Mouse (Mus musculus) forebrain, embryonic 16.5 days (tissue): ENCODE measurements around the gene Scamp4. TPM values are rescaled to one million over a fixed set of nuclear protein-coding genes. Genes with fewer than 3 reads are reported as not detected.
A peak's percentile ranks its signal among the peaks of the same experiment; 100 is the strongest.

Experiments used
- ATAC-seq: fragments of 200-750 bp; cut with Nextera tagmentation; 2 replicates; pipeline ENCODE4 v1.8.0; 2017; ENCODE audit warnings: mild to moderate bottlenecking, moderate library complexity
- H3K27ac ChIP-seq: fragments of 300-500 bp; sonication (generic); 2 replicates; pipeline ENCODE4 v1.5.1; 2014; ENCODE audit warnings: low read length, control low read depth
- H3K27me3 ChIP-seq: fragments of 300-500 bp; sonication (generic); replicated peaks from 2 replicates; pipeline ENCODE4 v1.6.1; 2014; ENCODE audit warnings: low read length; ENCODE audit not compliant: control insufficient read depth, insufficient read depth
- H3K36me3 ChIP-seq: fragments of 300-500 bp; sonication (generic); 2 replicates; pipeline ENCODE4 v1.6.1; 2014; ENCODE audit not compliant: control insufficient read depth, insufficient read depth
- H3K4me1 ChIP-seq: fragments of 300-500 bp; sonication (generic); replicated peaks from 2 replicates; pipeline ENCODE4 v1.6.1; 2014; ENCODE audit warnings: low read length; ENCODE audit not compliant: control insufficient read depth, insufficient read depth
- H3K4me2 ChIP-seq: fragments of 300-500 bp; sonication (generic); 2 replicates; pipeline ENCODE4 v1.6.1; 2014; ENCODE audit warnings: mild to moderate bottlenecking, low read length, control low read depth
- H3K4me3 ChIP-seq: fragments of 300-500 bp; sonication (generic); replicated peaks from 2 replicates; pipeline ENCODE4 v1.5.1; 2014; ENCODE audit warnings: mild to moderate bottlenecking, low read length, control low read depth
- H3K9ac ChIP-seq: fragments of 300-500 bp; sonication (generic); replicated peaks from 2 replicates; pipeline ENCODE4 v1.6.1; 2014; ENCODE audit warnings: low read depth, low read length, control low read depth
- H3K9me3 ChIP-seq: fragments of 300-500 bp; sonication (generic); 2 replicates; pipeline ENCODE4 v1.6.1; 2016; ENCODE audit warnings: low read length; ENCODE audit not compliant: control insufficient read depth
- WGBS: fragments of 180-500 bp; shearing (Covaris S2); extraction: QIAGEN DNeasy Blood & Tissue Kit; methylation state at CpG from one replicate; pipeline ENCODE4 v1.1.7; 2014; 5-methylcytosine and 5-hydroxymethylcytosine counted together
- polyA plus RNA-seq: library from polyadenylated mRNA; unstranded; fragments of >200 nt; fragmentation: Nextera tagmentation; extraction: Ambion mirVana; gene quantifications from 2 replicates; pipeline ENCODE4 v1.2.1, GENCODE M21; 2015

Scamp4 gene
- polyA plus RNA-seq, 1 experiment from 2014 or later = 77.2 TPM

DNA sequence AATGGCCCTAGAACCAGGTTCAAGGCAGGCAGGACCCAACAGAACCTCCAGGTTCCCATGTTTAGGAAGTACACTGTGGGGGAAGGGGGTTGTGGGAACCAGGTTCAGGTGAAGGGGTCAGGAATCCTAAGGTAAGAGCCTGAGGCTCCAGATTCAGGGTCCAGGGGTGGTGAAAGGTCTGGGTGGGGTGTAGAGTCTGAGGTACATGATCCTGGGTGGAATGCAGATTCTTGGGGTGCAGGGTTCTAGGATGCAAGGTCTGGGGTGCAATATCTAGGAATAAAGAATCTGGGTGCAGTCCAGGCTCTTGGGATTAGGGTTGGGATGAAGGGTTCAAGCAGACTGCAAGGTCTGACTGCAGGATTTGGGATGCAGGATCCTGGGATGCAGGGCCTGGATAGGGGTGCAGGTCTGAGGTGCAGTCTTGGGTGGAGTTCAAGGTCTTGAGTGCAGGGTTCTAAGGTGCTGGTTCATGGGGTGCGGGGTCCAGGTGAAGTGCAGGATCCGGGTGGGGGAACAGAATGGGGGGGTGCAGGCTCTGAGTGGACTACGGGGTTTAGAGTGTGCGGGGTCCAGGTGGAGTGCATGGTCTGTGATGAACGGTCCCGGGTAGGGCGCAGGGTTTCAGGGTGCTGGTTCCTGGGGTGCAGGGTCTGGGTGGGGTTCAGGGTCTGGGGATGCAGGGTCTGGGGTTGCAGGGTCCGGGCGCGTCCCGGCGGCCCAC lies 52.9 kb downstream of the Scamp4 start:
- Histone ChIP-seq H3K4me1 (peaks cover 24% of the 10 kb centered on the region), H3K36me3 (no peaks in the 10 kb centered on the region), H3K9me3 (no peaks in the 10 kb centered on the region), H3K4me2 (peak overlapping the region; percentile 78), H3K27ac (peak overlapping the region; percentile 85), H3K9ac (peak overlapping the region; percentile 88), H3K4me3 (peak overlapping the region; percentile 77), H3K27me3 (no peaks in the 10 kb centered on the region)
- peak; percentile 43 for ATAC-seq
- 3% methylated on average over 12 of the region's 12 CpGs for WGBS

DNA sequence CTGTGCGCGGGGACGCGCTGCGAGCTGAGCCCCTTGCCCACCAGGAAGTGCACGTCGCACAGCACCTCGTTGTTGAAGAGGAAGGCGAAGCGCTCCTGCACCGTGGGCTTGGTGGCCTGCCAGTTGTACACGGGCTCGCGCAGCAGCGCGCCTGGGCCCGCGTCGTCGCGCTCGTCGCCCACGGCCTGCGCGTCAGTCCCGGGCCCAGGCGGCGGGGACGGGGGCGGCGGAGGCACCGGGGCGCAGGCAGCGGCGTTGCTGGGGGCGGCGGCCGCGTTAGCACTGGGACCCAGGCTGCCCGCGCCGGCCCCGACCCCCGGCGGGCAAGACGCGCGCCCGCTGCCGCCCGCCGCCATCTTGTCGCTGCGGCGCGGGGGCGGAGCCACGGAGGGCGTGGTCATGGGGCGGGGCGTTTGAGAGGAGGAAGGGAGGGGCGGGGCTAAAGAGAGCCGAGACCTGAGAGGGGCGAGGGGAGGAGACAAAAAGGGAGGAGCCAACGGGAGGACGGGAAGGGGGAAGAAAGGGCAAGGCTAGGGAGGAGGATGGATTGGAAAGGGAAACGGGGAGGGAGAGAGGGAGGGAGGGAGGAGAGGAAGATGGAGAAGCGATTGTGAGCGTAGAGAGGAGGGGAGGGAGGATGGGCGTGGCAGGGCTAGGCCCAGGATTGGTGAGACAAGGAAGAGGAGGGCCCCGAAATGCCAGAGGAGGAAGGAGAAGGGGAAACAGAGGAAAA lies 53.6 kb downstream of the Scamp4 start:
- no peaks in the 10 kb centered on the region for H3K9me3 ChIP-seq
- ATAC-seq = peak; percentile 89
- peak overlapping the region; percentile 94 for H3K27ac ChIP-seq
- 1% methylated on average over 68 of the region's 72 CpGs for WGBS
- H3K4me3 ChIP-seq = peak overlapping the region; percentile 77
- no peaks in the 10 kb centered on the region for H3K27me3 ChIP-seq
- H3K4me1 ChIP-seq = peaks cover 24% of the 10 kb centered on the region
- H3K36me3 ChIP-seq = no peaks in the 10 kb centered on the region
- peak overlapping the region; percentile 88 for H3K9ac ChIP-seq
- peak overlapping the region; percentile 78 for H3K4me2 ChIP-seq

DNA sequence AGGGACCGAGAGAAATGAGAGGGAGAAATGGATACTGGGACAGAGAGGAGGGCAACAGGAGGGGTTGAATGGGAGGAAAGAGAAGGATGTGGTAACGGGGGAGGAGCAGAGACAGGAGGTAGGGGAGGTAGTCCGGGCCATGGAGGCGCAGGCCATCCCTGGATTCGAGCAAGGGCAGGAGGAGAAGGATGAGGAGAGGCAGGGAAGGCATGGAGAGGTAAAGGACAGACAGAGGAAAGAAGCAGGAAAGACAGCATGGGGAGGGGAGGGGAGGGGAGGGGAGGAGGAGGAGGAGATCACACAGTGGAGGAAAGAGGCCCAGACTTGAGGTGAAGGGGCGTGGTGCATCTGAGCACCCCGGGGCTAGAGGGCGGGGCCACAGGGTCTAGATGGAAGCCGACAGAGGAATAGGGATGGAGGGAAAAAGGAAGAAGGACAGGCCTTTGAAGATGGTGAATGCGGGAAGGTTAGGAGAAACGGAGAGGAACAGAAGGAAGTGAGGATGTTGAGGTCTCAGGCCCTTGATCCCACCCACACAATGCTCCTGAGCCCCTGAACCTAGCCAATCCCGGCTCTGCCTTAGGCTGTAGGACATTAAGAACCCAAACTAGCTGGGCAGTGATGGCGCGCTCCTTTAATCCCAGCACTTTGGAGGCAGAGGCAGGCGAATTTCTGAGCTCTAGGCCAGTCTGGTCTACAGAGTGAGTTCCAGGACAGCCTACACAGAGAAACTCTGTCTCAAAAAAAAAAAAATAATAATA lies 54.4 kb downstream of the Scamp4 start, which contains the start of gene Btbd2:
Gene Btbd2, minus strand, starts transcription at position 209 of the 761 bp plus-strand sequence.
- peak within 1 kb of the TSS; percentile 77 for H3K4me3 ChIP-seq
- H3K4me1 ChIP-seq = peaks cover 24% of the 10 kb centered on the region
- WGBS = 20% methylated on average over 15 of the region's 15 CpGs
- peak within 1 kb of the TSS; percentile 88 for H3K9ac ChIP-seq
- no peaks in the 10 kb centered on the region for H3K9me3 ChIP-seq
- peak; percentile 41; the same call in 1 of the 2 replicates for ATAC-seq
- peak within 1 kb of the TSS; percentile 78 for H3K4me2 ChIP-seq
- H3K27ac ChIP-seq = peak within 1 kb of the TSS; percentile 94
- no peaks in the 10 kb centered on the region for H3K36me3 ChIP-seq
- H3K27me3 ChIP-seq = no peaks in the 10 kb centered on the region

DNA sequence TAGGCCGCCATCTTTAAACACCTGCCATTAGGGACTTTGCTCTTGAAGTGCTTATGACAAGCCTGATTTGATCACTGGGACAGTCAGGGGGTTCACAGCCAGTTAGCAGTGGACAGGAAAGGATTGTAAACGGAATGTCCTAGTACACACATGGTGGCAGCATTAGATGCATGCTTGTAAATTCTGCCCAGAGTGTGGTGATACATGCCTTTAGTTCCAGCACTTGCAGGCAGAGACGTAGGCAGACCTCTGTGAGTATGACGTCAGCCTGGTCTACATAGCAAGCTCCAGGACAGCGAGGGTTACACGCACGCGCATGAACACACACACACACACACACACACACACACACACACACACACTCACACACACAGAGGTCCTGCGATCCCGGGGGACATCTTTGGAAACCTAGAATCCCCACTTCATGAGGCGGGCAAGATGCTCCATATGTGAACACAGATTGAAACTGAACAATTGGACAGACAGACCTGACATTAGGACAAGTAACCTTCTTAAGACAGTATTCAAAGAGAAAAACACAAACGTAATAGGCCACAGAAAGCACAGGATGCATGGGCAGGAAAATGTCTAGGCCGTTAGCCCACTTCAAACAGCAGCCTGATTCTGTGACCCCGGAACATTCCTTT lies 55.6 kb downstream of the Scamp4 start:
- ATAC-seq = no peak
- no peak overlapping the region for H3K4me3 ChIP-seq
- H3K9me3 ChIP-seq = no peaks in the 10 kb centered on the region
- H3K27ac ChIP-seq = no peak overlapping the region
- H3K4me2 ChIP-seq = no peak overlapping the region
- WGBS = 87% methylated on average over 14 of the region's 14 CpGs
- no peaks in the 10 kb centered on the region for H3K36me3 ChIP-seq
- H3K27me3 ChIP-seq = no peaks in the 10 kb centered on the region
- no peak overlapping the region for H3K9ac ChIP-seq
- peaks cover 24% of the 10 kb centered on the region for H3K4me1 ChIP-seq

DNA sequence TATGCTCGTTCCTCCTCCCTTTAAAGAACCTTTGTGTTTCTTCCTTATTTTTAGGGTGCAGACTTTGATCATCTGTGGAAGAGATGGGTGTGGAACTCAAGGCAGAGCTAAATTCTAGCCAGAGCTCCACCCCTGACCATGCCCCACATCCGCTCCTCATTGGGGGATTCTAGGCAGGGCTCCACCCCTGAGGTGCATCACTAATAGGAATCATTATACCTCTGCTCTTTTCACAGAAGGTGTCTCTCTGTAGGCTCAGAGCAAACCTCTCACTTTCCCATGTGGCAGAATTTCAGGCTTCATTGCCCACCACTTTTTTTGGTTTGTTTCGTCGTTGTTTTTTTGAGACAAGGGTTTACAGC lies 56.1 kb downstream of the Scamp4 start:
- Histone ChIP-seq H3K27ac (peak overlapping the region; percentile 21; the same call in 1 of the 2 replicates), H3K9ac (no peak overlapping the region), H3K27me3 (no peaks in the 10 kb centered on the region), H3K36me3 (no peaks in the 10 kb centered on the region), H3K9me3 (no peaks in the 10 kb centered on the region), H3K4me2 (no peak overlapping the region), H3K4me1 (peaks cover 24% of the 10 kb centered on the region), H3K4me3 (no peak overlapping the region)
- WGBS = 77% methylated on average over 4 of the region's 4 CpGs
- no peak for ATAC-seq

DNA sequence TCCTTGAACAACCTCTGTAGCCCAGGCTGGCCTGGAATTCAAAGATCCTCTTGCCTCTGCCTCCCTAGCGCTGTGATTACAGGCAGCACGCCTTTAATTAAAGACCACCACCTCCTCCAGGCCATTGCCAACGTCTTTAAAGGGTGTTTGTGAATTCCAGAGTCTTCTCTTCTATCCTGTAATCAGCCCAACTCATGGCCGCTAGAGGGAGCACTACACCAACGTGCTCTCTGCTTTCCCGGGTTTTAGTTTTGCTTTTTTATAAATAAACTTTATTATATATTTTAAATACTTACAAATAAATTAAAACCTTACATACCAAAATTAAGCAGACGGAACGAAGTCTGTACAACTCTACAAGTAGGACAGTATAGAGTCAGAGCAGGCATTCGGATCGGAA lies 56.5 kb downstream of the Scamp4 start:
- H3K4me3 ChIP-seq = peak overlapping the region; percentile 36

DNA sequence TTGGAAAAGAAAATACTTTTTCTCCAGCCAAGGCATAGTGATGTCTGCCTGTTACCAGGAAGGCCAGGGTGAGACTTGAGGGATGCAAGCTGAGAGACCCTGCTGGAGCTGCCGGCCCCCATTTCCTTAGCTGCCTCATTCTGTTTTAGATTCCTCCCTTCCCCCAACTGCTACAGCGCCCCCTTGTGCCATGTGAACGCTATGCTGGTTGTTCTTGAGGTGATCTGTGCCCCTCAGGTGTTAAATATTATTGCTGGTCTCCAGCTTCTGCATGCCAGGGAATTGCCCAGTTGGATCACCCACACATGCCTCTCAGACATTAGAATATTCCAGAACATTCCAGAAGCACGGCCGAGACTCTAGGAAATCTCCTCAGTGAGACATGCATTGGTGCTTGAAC lies 58.5 kb downstream of the Scamp4 start:
- no peak overlapping the region for H3K27ac ChIP-seq
- H3K4me1 ChIP-seq = peaks cover 11% of the 10 kb centered on the region; the same call in 1 of the 2 replicates
- no peaks in the 10 kb centered on the region for H3K9me3 ChIP-seq
- no peak overlapping the region for H3K4me2 ChIP-seq
- no peaks in the 10 kb centered on the region for H3K27me3 ChIP-seq
- ATAC-seq = no peak
- peaks cover under 1% of the 10 kb centered on the region; the same call in 1 of the 2 replicates for H3K36me3 ChIP-seq
- H3K9ac ChIP-seq = no peak overlapping the region
- no peak overlapping the region for H3K4me3 ChIP-seq
- whole genome bisulfite sequencing = 36% methylated on average over 5 of the region's 5 CpGs

More for the DNA sequence above, 56.5 kb downstream of the Scamp4 start:
- 5% methylated on average over 10 of the region's 10 CpGs for WGBS
- Histone ChIP-seq H3K4me2 (peak overlapping the region; percentile 50), H3K27me3 (no peaks in the 10 kb centered on the region), H3K9ac (no peak overlapping the region), H3K9me3 (no peaks in the 10 kb centered on the region), H3K36me3 (no peaks in the 10 kb centered on the region), H3K27ac (peak overlapping the region; percentile 21; the same call in 1 of the 2 replicates), H3K4me1 (peaks cover 22% of the 10 kb centered on the region)
- ATAC-seq = no peak

DNA sequence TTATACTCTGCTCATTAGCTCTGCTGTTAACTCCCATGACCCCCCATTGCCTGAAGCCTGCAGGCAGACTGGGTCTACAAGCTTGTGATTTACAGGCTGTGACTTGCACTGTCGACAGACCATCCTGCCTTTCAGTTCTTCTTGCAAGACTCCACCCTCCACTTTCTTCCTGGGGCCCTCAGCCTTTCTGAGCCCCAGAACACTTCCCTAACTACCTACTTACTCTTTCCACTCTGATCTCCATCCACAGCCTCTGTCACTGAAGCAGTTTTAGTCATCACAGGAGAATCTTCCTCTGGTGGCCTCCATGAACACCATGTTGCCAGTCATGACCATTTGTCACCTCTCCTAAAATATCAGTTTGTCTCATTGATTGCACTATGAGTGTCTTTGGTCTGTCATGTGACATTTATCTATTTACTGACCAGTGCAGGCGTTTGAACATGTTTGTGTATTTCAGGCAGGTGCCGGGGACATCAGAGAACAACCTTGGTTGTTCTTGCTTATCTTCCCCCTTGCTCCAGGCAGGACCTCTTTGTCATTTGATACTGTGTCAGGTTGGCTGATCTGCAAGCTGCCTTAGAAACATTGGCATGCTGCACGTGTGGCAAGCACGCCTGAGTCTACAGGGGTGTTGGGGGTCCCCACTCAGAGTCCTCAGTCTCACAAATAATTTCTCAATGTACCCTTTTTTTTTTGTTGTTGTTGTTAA lies 61.0 kb downstream of the Scamp4 start:
- Histone ChIP-seq H3K4me1 (peaks cover 9% of the 10 kb centered on the region; the same call in 1 of the 2 replicates), H3K9me3 (no peaks in the 10 kb centered on the region), H3K36me3 (peaks cover 24% of the 10 kb centered on the region), H3K27ac (no peak overlapping the region), H3K4me3 (no peak overlapping the region), H3K9ac (no peak overlapping the region), H3K27me3 (no peaks in the 10 kb centered on the region), H3K4me2 (no peak overlapping the region)
- WGBS = 62% methylated on average over 5 of the region's 5 CpGs
- no peak for ATAC-seq
